Mouse (Mus musculus) C2C12 (cell line): ENCODE results near the gene Fam151a.

Experiments
- CEBPB ChIP-seq: IDR thresholded peaks from one replicate; pipeline ENCODE4 v1.6.1; 2011; ENCODE audit warnings: low read depth, mild to moderate bottlenecking, control low read depth, moderate library complexity
- CTCF ChIP-seq: IDR thresholded peaks from one replicate; pipeline ENCODE4 v1.5.1; 2011; ENCODE audit not compliant: control insufficient read depth, insufficient read depth, insufficient read length
- MAX ChIP-seq: IDR thresholded peaks from one replicate; pipeline ENCODE4 v1.6.1; 2011; ENCODE audit warnings: mild to moderate bottlenecking, control low read depth
- MYOD1 ChIP-seq: IDR thresholded peaks from one replicate; pipeline ENCODE4 v1.6.1; 2011; ENCODE audit warnings: low read depth; ENCODE audit not compliant: control insufficient read depth, insufficient read length
- MYOG ChIP-seq: IDR thresholded peaks from one replicate; pipeline ENCODE4 v1.6.1; 2011; ENCODE audit not compliant: control insufficient read depth, insufficient read length; ENCODE audit errors: extremely low read depth
- USF1 ChIP-seq: IDR thresholded peaks from one replicate; pipeline ENCODE4 v1.6.1; 2011; ENCODE audit warnings: low read depth, mild to moderate bottlenecking, control low read depth, moderate library complexity

DNA sequence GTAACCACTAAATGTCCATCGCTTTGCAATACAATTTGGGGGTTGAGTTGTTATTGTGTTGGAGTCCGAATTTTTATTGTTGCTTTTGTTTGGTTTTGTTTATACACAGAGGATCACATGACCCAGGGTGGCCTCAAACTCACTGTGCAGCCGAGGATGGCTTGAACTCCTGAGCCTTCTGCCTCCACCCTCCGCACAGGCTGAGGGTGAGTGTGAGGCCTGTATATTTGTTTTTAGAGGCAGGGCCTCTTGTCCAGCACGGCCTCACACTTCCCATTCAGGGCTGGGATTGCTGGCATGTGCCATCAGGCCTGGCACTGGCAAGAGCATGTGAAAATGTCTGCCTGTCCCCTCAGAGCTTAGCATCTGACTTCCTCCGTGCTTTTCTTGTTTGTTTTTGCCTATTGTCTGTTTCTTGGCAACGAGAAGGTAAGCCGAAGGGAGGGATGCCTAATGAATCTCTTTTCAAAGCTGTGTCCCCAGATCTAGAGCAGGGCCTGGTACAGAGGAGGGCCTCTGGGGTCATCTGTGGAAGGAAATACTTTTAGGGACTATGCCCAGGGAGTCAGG is 28.5 kb upstream of the Fam151a start:
- no peak for TF ChIP-seq CTCF
- no peak for TF ChIP-seq MYOG
- TF ChIP-seq USF1, result no peak
- no peak for TF ChIP-seq CEBPB
- TF ChIP-seq MAX, result no peak
- no peak for TF ChIP-seq MYOD1
